Mouse (Mus musculus): Measurements from ENCODE around the gene Hyls1. TPM values are rescaled to one million over a fixed set of nuclear protein-coding genes. Genes with fewer than 3 reads are reported as not detected.

Gene Hyls1
- total RNA-seq, 2 experiments from 2014 or later, result 9.0 to 9.1 TPM

Other genes with a start within 250 kb of the Hyls1 start
- 1 to 10 TPM; 7.8 to 9.4 TPM for gene Cdon, start 149.3 kb downstream of the Hyls1 start, total RNA-seq (2021)
- not detected for gene Gm1113, start 52.1 kb downstream of the Hyls1 start, total RNA-seq (2021)
- gene Ddx25, start 11.9 kb downstream of the Hyls1 start, total RNA-seq (2021), result 10 to 100 TPM; 17.7 to 18.4 TPM
- gene Pus3, start 11.8 kb downstream of the Hyls1 start, total RNA-seq (2021), result 10 to 100 TPM; 12.0 to 12.1 TPM
- under 1 TPM; 0.93 to 0.98 TPM for gene Pate2, start 114 bp downstream of the Hyls1 start, total RNA-seq (2021)
- gene Pate4, start 41.5 kb upstream of the Hyls1 start, total RNA-seq (2021), result not detected
- gene Pate3, start 77.8 kb upstream of the Hyls1 start, total RNA-seq (2021), result not detected
- not detected for gene Pate1, start 117.0 kb upstream of the Hyls1 start, total RNA-seq (2021)
- gene Gm17677, start 170.7 kb upstream of the Hyls1 start, total RNA-seq (2021), result not detected
- gene Gm17727, start 207.7 kb upstream of the Hyls1 start, total RNA-seq (2021), result not detected
- not detected for gene Gm27235, start 219.7 kb upstream of the Hyls1 start, total RNA-seq (2021)
- gene D730048I06Rik, start 219.7 kb upstream of the Hyls1 start, total RNA-seq (2021), result not detected